Mouse (Mus musculus) midbrain, embryonic 10.5 days (tissue): ENCODE data around the gene Poc1b. TPM values are rescaled to one million over a fixed set of nuclear protein-coding genes. Genes with fewer than 3 reads are reported as not detected.
A peak's percentile ranks its signal among the peaks of the same experiment; 100 is the strongest.

Experiments
- DNase-seq: peaks from one replicate; pipeline ENCODE4 v3.0.0-alpha.2; 2017; ENCODE audit warnings: low spot score
- H3K27ac ChIP-seq: fragments of 300-500 bp; sonication (generic); replicated peaks from 2 replicates; pipeline ENCODE4 v1.5.1; 2016; ENCODE audit warnings: mild to moderate bottlenecking
- H3K27me3 ChIP-seq: fragments of 300-500 bp; sonication (generic); 2 replicates; pipeline ENCODE4 v1.6.1; 2016; ENCODE audit warnings: low read depth, mild to moderate bottlenecking; ENCODE audit not compliant: poor library complexity, severe bottlenecking
- H3K36me3 ChIP-seq: fragments of 300-500 bp; sonication (generic); 2 replicates; pipeline ENCODE4 v1.6.1; 2016; ENCODE audit warnings: mild to moderate bottlenecking, moderate library complexity
- H3K4me1 ChIP-seq: fragments of 300-500 bp; sonication (generic); 2 replicates; pipeline ENCODE4 v1.6.1; 2016
- H3K4me3 ChIP-seq: fragments of 300-500 bp; sonication (generic); 2 replicates; pipeline ENCODE4 v1.5.1; 2016; ENCODE audit warnings: mild to moderate bottlenecking, moderate library complexity
- H3K9me3 ChIP-seq: fragments of 300-500 bp; sonication (generic); replicated peaks from 2 replicates; pipeline ENCODE4 v1.6.1; 2016; ENCODE audit warnings: mild to moderate bottlenecking
- WGBS: fragments of 180-500 bp; shearing (Covaris S2); methylation state at CpG from one replicate; pipeline ENCODE4 v1.1.7; 2016; 5-methylcytosine and 5-hydroxymethylcytosine counted together
- polyA plus RNA-seq: library from polyadenylated mRNA; unstranded; fragments of >200 nt; fragmentation: Nextera tagmentation; extraction: Ambion mirVana; gene quantifications from 2 replicates; pipeline ENCODE4 v1.2.1, GENCODE M21; 2016

The Poc1b gene
- polyA plus RNA-seq, 1 experiment from 2014 or later = 32.6 TPM

- Histone ChIP-seq H3K27ac (no peak overlapping the region), H3K27me3 (no peaks in the 10 kb centered on the region), H3K4me3 (no peak overlapping the region), H3K9me3 (0 out of 2 replicates have a peak, but pooled peaks cover 4% of the 10 kb centered on the region), H3K36me3 (no peaks in the 10 kb centered on the region), H3K4me1 (no peaks in the 10 kb centered on the region)
- no peak for DNase-seq
- WGBS = 91% methylated on average over 2 of the region's 2 CpGs
Observed at GRCm38 (mm10) chr10:99093364-99093763, 13.5 kb upstream of the Poc1b start.

GRCm38 (mm10) chr10:99095114-99095513, 11.7 kb upstream of the Poc1b start:
- Histone ChIP-seq H3K9me3 (0 out of 2 replicates have a peak, but pooled peaks cover 4% of the 10 kb centered on the region), H3K4me3 (no peak overlapping the region), H3K4me1 (no peaks in the 10 kb centered on the region), H3K27ac (no peak overlapping the region), H3K27me3 (no peaks in the 10 kb centered on the region), H3K36me3 (no peaks in the 10 kb centered on the region)
- no peak for DNase-seq
- 72% methylated on average over 2 of the region's 2 CpGs for WGBS

DNA sequence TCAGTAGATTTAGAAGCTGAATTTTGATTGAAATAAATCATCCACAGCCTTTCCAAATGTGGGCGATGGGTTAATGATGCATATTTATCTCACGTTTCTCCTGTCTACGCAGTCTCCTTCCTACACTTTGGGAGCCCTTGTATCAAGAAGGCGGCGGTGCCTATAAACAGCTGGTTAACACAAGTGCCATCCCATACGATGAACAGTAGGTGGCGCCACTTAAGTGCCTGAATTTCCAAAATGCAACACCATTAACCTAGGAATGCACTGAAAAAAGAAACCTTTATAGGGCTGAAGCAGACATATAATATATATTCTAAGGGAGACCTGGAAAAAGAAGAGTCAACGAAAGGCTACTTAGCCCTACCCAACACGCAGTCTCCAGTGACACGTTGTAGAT, 9.5 kb upstream of the Poc1b start:
- 80% methylated on average over 10 of the region's 10 CpGs for WGBS
- no peak overlapping the region for H3K4me3 ChIP-seq
- no peaks in the 10 kb centered on the region for H3K36me3 ChIP-seq
- no peaks in the 10 kb centered on the region for H3K4me1 ChIP-seq
- H3K9me3 ChIP-seq = 0 out of 2 replicates have a peak, but pooled peaks cover 4% of the 10 kb centered on the region
- no peaks in the 10 kb centered on the region for H3K27me3 ChIP-seq
- no peak for DNase-seq
- H3K27ac ChIP-seq = no peak overlapping the region

DNA sequence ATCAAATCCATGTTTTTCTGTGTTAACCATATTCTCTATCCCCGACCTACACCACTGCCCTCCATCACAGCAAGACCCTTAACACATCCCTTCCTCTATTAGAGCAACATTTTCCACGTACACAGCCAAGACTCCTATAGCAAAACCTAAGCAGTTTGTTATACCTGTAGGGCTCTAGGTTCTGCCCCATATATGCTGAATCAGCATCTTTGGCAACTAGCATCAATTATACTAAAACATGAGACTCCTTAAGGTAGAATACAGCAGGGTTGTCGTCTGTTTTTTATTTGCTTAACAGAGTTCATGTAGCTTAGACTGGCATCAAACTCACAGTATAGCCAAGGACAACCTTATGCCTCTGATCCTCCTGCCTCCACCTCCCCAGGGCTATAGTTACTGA, 1.3 kb upstream of the Poc1b start:
- no peaks in the 10 kb centered on the region for H3K27me3 ChIP-seq
- 88% methylated on average over 3 of the region's 3 CpGs for WGBS
- H3K4me3 ChIP-seq = peak overlapping the region; percentile 96; the same call in 1 of the 2 replicates
- DNase-seq = no peak
- peaks cover 29% of the 10 kb centered on the region for H3K36me3 ChIP-seq
- 0 out of 2 replicates have a peak, but pooled peaks cover 4% of the 10 kb centered on the region for H3K9me3 ChIP-seq
- H3K4me1 ChIP-seq = peaks cover 24% of the 10 kb centered on the region
- H3K27ac ChIP-seq = no peak overlapping the region

- peaks cover 37% of the 10 kb centered on the region for H3K36me3 ChIP-seq
- peak overlapping the region; percentile 96 for H3K27ac ChIP-seq
- H3K9me3 ChIP-seq = 0 out of 2 replicates have a peak, but pooled peaks cover 4% of the 10 kb centered on the region
- H3K27me3 ChIP-seq = no peaks in the 10 kb centered on the region
- no peak for DNase-seq
- WGBS = 43% methylated on average over 8 of the region's 8 CpGs
- peak overlapping the region; percentile 96 for H3K4me3 ChIP-seq
- H3K4me1 ChIP-seq = peaks cover 27% of the 10 kb centered on the region
Observed at GRCm38 (mm10) chr10:99106311-99106702, 529 bp upstream of the Poc1b start.

- DNase-seq = peak; percentile 82
- Histone ChIP-seq H3K4me1 (peaks cover 29% of the 10 kb centered on the region), H3K4me3 (peak within 1 kb of the TSS; percentile 96)
Observed at GRCm38 (mm10) chr10:99107964-99108363, 1.1 kb downstream of the Poc1b start, which contains the start of gene Galnt4. TSS of gene Galnt4 (plus strand) at chr10:99108159.

DNA sequence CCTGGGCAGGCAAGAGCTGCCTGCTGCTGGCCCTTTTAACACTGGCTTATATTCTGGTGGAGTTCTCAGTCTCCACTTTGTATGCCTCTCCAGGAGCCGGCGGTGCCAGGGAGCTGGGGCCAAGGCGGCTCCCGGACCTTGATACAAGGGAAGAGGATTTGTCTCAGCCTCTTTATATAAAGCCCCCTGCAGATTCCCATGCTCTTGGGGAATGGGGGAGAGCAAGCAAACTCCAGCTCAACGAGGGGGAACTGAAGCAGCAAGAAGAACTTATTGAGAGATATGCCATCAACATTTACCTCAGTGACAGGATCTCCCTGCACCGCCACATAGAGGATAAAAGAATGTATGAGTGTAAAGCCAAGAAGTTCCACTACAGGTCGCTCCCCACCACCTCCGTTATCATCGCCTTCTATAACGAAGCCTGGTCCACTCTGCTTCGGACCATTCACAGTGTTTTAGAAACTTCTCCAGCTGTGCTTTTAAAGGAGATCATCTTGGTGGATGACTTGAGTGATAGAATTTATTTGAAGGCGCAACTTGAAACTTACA, 1.7 kb downstream of the Poc1b start:
- 0 out of 2 replicates have a peak, but pooled peaks cover 4% of the 10 kb centered on the region for H3K9me3 ChIP-seq
- H3K27me3 ChIP-seq = no peaks in the 10 kb centered on the region
- peak overlapping the region; percentile 96 for H3K4me3 ChIP-seq
- DNase-seq = no peak
- peaks cover 35% of the 10 kb centered on the region for H3K36me3 ChIP-seq
- 36% methylated on average over 12 of the region's 12 CpGs for WGBS
- peaks cover 32% of the 10 kb centered on the region for H3K4me1 ChIP-seq
- peak overlapping the region; percentile 96 for H3K27ac ChIP-seq

More at GRCm38 (mm10) chr10:99107964-99108363, 1.1 kb downstream of the Poc1b start, which contains the start of gene Galnt4:
- Histone ChIP-seq H3K36me3 (peaks cover 39% of the 10 kb centered on the region), H3K27ac (peak within 1 kb of the TSS; percentile 96), H3K27me3 (no peaks in the 10 kb centered on the region), H3K9me3 (0 out of 2 replicates have a peak, but pooled peaks cover 4% of the 10 kb centered on the region)
- under 1% methylated on average over 22 of the region's 22 CpGs for WGBS

- Histone ChIP-seq H3K4me3 (no peak overlapping the region), H3K4me1 (peaks cover 34% of the 10 kb centered on the region), H3K27me3 (no peaks in the 10 kb centered on the region), H3K36me3 (peaks cover 29% of the 10 kb centered on the region), H3K9me3 (0 out of 2 replicates have a peak, but pooled peaks cover 4% of the 10 kb centered on the region), H3K27ac (no peak overlapping the region)
- no peak for DNase-seq
- WGBS = 63% methylated on average over 3 of the region's 3 CpGs
Observed at GRCm38 (mm10) chr10:99113533-99113932, 6.7 kb downstream of the Poc1b start.

GRCm38 (mm10) chr10:99114295-99114694, 7.5 kb downstream of the Poc1b start:
- WGBS = 89% methylated on average over 8 of the region's 8 CpGs
- DNase-seq = no peak

GRCm38 (mm10) chr10:99115471-99116236, 8.8 kb downstream of the Poc1b start:
- no peak overlapping the region for H3K4me3 ChIP-seq
- WGBS = 59% methylated on average over 18 of the region's 18 CpGs
- H3K4me1 ChIP-seq = peaks cover 26% of the 10 kb centered on the region
- no peak for DNase-seq
- no peaks in the 10 kb centered on the region for H3K27me3 ChIP-seq
- no peaks in the 10 kb centered on the region for H3K9me3 ChIP-seq
- peaks cover 8% of the 10 kb centered on the region for H3K36me3 ChIP-seq
- H3K27ac ChIP-seq = peak overlapping the region; percentile 19; the same call in 1 of the 2 replicates

More at GRCm38 (mm10) chr10:99114295-99114694, 7.5 kb downstream of the Poc1b start:
- Histone ChIP-seq H3K4me1 (peaks cover 26% of the 10 kb centered on the region), H3K27me3 (no peaks in the 10 kb centered on the region), H3K36me3 (peaks cover 22% of the 10 kb centered on the region), H3K4me3 (no peak overlapping the region), H3K27ac (no peak overlapping the region), H3K9me3 (0 out of 2 replicates have a peak, but pooled peaks cover 1% of the 10 kb centered on the region)

GRCm38 (mm10) chr10:99116237-99116632, 9.4 kb downstream of the Poc1b start:
- Histone ChIP-seq H3K27me3 (no peaks in the 10 kb centered on the region), H3K36me3 (peaks cover 2% of the 10 kb centered on the region), H3K27ac (peak overlapping the region; percentile 19; the same call in 1 of the 2 replicates), H3K9me3 (no peaks in the 10 kb centered on the region), H3K4me3 (no peak overlapping the region), H3K4me1 (peaks cover 24% of the 10 kb centered on the region)
- 80% methylated on average over 8 of the region's 8 CpGs for WGBS
- no peak for DNase-seq

DNA sequence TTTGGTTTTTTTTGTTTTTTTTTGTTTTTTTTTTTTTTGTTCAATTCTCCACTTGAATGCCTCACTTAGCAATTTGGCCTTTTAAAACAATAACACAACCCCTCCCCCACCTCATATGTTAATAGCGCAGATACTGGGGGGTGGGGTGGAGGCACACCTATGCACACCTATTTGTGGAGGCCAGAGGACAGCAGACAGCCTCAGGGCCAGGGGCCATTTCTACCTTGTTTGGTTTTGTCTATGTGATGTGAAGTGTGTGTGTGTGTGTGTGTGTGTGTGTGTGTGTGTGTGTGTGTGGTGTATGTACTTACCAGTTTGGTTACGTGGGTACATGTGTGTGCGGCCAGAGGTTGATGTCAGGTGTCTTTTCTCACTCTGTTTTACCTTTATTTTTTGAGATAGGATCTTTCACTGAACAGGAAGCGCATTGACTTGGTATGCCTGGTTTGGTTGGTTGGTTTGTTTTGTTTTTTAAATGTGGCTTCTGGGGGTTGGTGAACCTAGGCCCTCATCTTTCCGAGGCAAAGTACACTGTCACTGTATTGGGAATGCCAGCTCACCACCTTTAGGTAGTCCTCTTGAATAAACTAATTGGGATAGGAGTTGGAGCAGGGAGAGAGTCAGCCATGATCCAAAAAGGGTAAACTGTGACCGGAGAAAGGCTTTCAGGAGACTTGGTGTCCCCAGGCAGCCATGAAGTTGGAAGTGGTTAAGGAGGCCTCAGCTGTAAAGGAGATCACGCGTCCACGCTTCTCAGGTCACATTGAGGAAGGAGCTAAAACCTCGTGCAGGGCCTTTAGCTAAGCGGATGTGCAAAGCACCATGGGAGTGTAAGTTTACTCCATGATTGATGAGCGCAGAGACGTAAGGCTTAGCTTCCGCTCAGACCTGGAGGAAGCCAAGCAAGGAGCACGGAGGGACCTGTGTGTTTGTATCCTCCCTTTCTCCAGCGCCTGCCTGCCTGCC, 10.1 kb downstream of the Poc1b start:
- DNase-seq = no peak
- H3K4me1 ChIP-seq = peaks cover 21% of the 10 kb centered on the region
- H3K27ac ChIP-seq = no peak overlapping the region
- H3K27me3 ChIP-seq = no peaks in the 10 kb centered on the region
- 91% methylated on average over 16 of the region's 16 CpGs for WGBS
- no peaks in the 10 kb centered on the region for H3K36me3 ChIP-seq
- H3K9me3 ChIP-seq = no peaks in the 10 kb centered on the region
- no peak overlapping the region for H3K4me3 ChIP-seq
